Mouse (Mus musculus) bone marrow, adult 2 months (tissue): ENCODE measurements around the gene Rplp2.

Experiments used
- CTCF ChIP-seq: fragments of 200-500 bp; IDR thresholded peaks from 2 replicates; pipeline ENCODE4 v1.5.1; 2011; ENCODE audit warnings: low read length, control low read depth; ENCODE audit not compliant: control insufficient read depth, insufficient read depth
- POLR2A ChIP-seq: fragments of 200-500 bp; IDR thresholded peaks from 2 replicates; pipeline ENCODE4 v1.6.1; 2011; ENCODE audit warnings: low read depth, mild to moderate bottlenecking, control low read depth, low read length, borderline replicate concordance; ENCODE audit not compliant: control insufficient read depth

- TF ChIP-seq CTCF (no peak), POLR2A (no peak)
Measured at GRCm38 (mm10) chr7:141418970-141419369, 28.2 kb upstream of the Rplp2 start.
